Mouse (Mus musculus) heart, embryonic 14.5 days (tissue): ENCODE results near the gene Rapgef2. TPM values are rescaled to one million over a fixed set of nuclear protein-coding genes. Genes with fewer than 3 reads are reported as not detected.

Experiments
- ATAC-seq: fragments of 200-750 bp; cut with Nextera tagmentation; 2 replicates; pipeline ENCODE4 v1.8.0; 2017; ENCODE audit warnings: low read depth, moderate TSS enrichment; ENCODE audit not compliant: insufficient number of reproducible peaks, insufficient read depth, low FRiP score
- H3K27ac ChIP-seq, 2 experiments: fragments of 200-500 bp in 1 of 2; fragments of 300-500 bp in 1 of 2; sonication (generic) in 1 of 2; replicated peaks in 1 of 2; 2 replicates each; pipeline ENCODE4 v1.5.1; 2012 to 2014; ENCODE audit warnings: low read depth in 2 of 2, low read length in 2 of 2, control low read depth in 1 of 2, mild to moderate bottlenecking in 1 of 2, mixed read lengths in 1 of 2; ENCODE audit not compliant: control insufficient read depth in 1 of 2, insufficient read depth in 1 of 2
- H3K27me3 ChIP-seq: fragments of 300-500 bp; sonication (generic); 2 replicates; pipeline ENCODE4 v1.6.1; 2014; ENCODE audit warnings: mild to moderate bottlenecking, low read length, control low read depth; ENCODE audit not compliant: control insufficient read depth, insufficient read depth
- H3K36me3 ChIP-seq: fragments of 300-500 bp; sonication (generic); 2 replicates; pipeline ENCODE4 v1.6.1; 2014; ENCODE audit warnings: mild to moderate bottlenecking, control low read depth, low read length, mixed read lengths; ENCODE audit not compliant: control insufficient read depth, insufficient read depth
- H3K4me1 ChIP-seq, 2 experiments: fragments of 200-500 bp in 1 of 2; fragments of 300-500 bp in 1 of 2; sonication (generic) in 1 of 2; 2 replicates each; pipeline ENCODE4 v1.6.1; 2012 to 2014; ENCODE audit warnings: low read length in 2 of 2, control low read depth in 1 of 2, mixed read lengths in 1 of 2; ENCODE audit not compliant: control insufficient read depth in 2 of 2, insufficient read depth in 2 of 2
- H3K4me2 ChIP-seq: fragments of 300-500 bp; sonication (generic); 2 replicates; pipeline ENCODE4 v1.6.1; 2014; ENCODE audit warnings: mild to moderate bottlenecking, low read length
- H3K4me3 ChIP-seq, 2 experiments: fragments of 200-500 bp in 1 of 2; fragments of 300-500 bp in 1 of 2; sonication (generic) in 1 of 2; 2 replicates each; pipeline ENCODE4 v1.5.1; 2012 to 2014; ENCODE audit warnings: low read length in 2 of 2, mild to moderate bottlenecking in 2 of 2, control low read depth in 1 of 2, low read depth in 1 of 2, moderate library complexity in 1 of 2; ENCODE audit not compliant: control insufficient read depth in 1 of 2, insufficient read depth in 1 of 2
- H3K9ac ChIP-seq: fragments of 300-500 bp; sonication (generic); 2 replicates; pipeline ENCODE4 v1.6.1; 2014; ENCODE audit warnings: mild to moderate bottlenecking, low read length
- H3K9me3 ChIP-seq: fragments of 300-500 bp; sonication (generic); 2 replicates; pipeline ENCODE4 v1.6.1; 2016; ENCODE audit warnings: low read length, control low read depth; ENCODE audit not compliant: control insufficient read depth
- WGBS: fragments of 180-500 bp; shearing (Covaris S2); extraction: QIAGEN DNeasy Blood & Tissue Kit; methylation state at CpG from one replicate; pipeline ENCODE4 v1.1.7; 2014; 5-methylcytosine and 5-hydroxymethylcytosine counted together
- polyA plus RNA-seq: library from polyadenylated mRNA; unstranded; fragments of >200 nt; fragmentation: Nextera tagmentation; extraction: Ambion mirVana; gene quantifications from 2 replicates; pipeline ENCODE4 v1.2.1, GENCODE M21; 2014

Gene Rapgef2
- polyA plus RNA-seq, 1 experiment from 2014 or later, result 7.3 TPM

- H3K36me3 ChIP-seq, result no peaks in the 10 kb centered on the region
- H3K4me1 ChIP-seq, result peaks cover 15 to 35% of the 10 kb centered on the region in 2 experiments
- no peak overlapping the region for H3K4me3 ChIP-seq
- ATAC-seq, result 0 out of 2 replicates have a peak, but pooled peaks have one; percentile 44
- H3K9me3 ChIP-seq, result no peaks in the 10 kb centered on the region
- 23% methylated on average over 3 of the region's 3 CpGs for WGBS
- peak overlapping the region; percentile 59 to 76; a peak in 3 of 4 replicates for H3K27ac ChIP-seq
- no peaks in the 10 kb centered on the region for H3K27me3 ChIP-seq
- H3K9ac ChIP-seq, result no peak overlapping the region
- H3K4me2 ChIP-seq, result no peak overlapping the region; the same call in 1 of the 2 replicates
These were observed 147.1 kb downstream of the Rapgef2 start for GRCm38 (mm10) chr3:79139245-79139644.

- no peak overlapping the region for H3K4me3 ChIP-seq
- H3K36me3 ChIP-seq, result no peaks in the 10 kb centered on the region
- no peak overlapping the region for H3K4me2 ChIP-seq
- H3K9me3 ChIP-seq, result no peaks in the 10 kb centered on the region
- H3K9ac ChIP-seq, result no peak overlapping the region
- ATAC-seq, result no peak
- no peaks in the 10 kb centered on the region for H3K27me3 ChIP-seq
- no peak overlapping the region for H3K27ac ChIP-seq
- H3K4me1 ChIP-seq, result peaks cover 13 to 32% of the 10 kb centered on the region in 2 experiments
These were observed 147.7 kb downstream of the Rapgef2 start for GRCm38 (mm10) chr3:79138601-79139000.

GRCm38 (mm10) chr3:79130991-79131390, 155.3 kb downstream of the Rapgef2 start:
- no peaks in the 10 kb centered on the region for H3K36me3 ChIP-seq
- no peak overlapping the region for H3K4me2 ChIP-seq
- WGBS, result 68% methylated on average over 3 of the region's 3 CpGs
- peaks cover 5 to 22% of the 10 kb centered on the region in 2 experiments; a peak in 3 of 4 replicates for H3K4me1 ChIP-seq
- no peak overlapping the region for H3K4me3 ChIP-seq
- no peaks in the 10 kb centered on the region for H3K9me3 ChIP-seq
- no peak overlapping the region for H3K9ac ChIP-seq
- H3K27me3 ChIP-seq, result no peaks in the 10 kb centered on the region
- no peak for ATAC-seq
- no peak overlapping the region for H3K27ac ChIP-seq

GRCm38 (mm10) chr3:79129044-79129600, 157.2 kb downstream of the Rapgef2 start:
- H3K27ac ChIP-seq, result no peak overlapping the region; a peak in 1 of 4 replicates
- no peaks in the 10 kb centered on the region for H3K27me3 ChIP-seq
- no peaks in the 10 kb centered on the region for H3K36me3 ChIP-seq
- ATAC-seq, result no peak
- H3K4me2 ChIP-seq, result no peak overlapping the region
- H3K4me1 ChIP-seq, result peaks cover 5 to 17% of the 10 kb centered on the region in 2 experiments; a peak in 2 of 4 replicates
- 39% methylated on average over 6 of the region's 6 CpGs for WGBS
- no peak overlapping the region for H3K9ac ChIP-seq
- no peaks in the 10 kb centered on the region for H3K9me3 ChIP-seq
- H3K4me3 ChIP-seq, result no peak overlapping the region

- no peak overlapping the region for H3K9ac ChIP-seq
- H3K4me1 ChIP-seq, result peaks cover 5 to 17% of the 10 kb centered on the region in 2 experiments; a peak in 2 of 4 replicates
- no peaks in the 10 kb centered on the region for H3K27me3 ChIP-seq
- H3K4me2 ChIP-seq, result no peak overlapping the region
- no peak overlapping the region for H3K4me3 ChIP-seq
- WGBS, result 74% methylated on average over 2 of the region's 2 CpGs
- no peak overlapping the region for H3K27ac ChIP-seq
- H3K36me3 ChIP-seq, result no peaks in the 10 kb centered on the region
- ATAC-seq, result no peak
- H3K9me3 ChIP-seq, result no peaks in the 10 kb centered on the region
These were observed 158.5 kb downstream of the Rapgef2 start for GRCm38 (mm10) chr3:79127797-79128196.

- no peak for ATAC-seq
- no peak overlapping the region for H3K9ac ChIP-seq
- no peaks in the 10 kb centered on the region for H3K9me3 ChIP-seq
- WGBS, result 80% methylated on average over 6 of the region's 6 CpGs
- H3K4me3 ChIP-seq, result no peak overlapping the region
- H3K4me1 ChIP-seq, result peaks cover 5 to 20% of the 10 kb centered on the region in 2 experiments; a peak in 2 of 4 replicates
- H3K27ac ChIP-seq, result no peak overlapping the region
- H3K4me2 ChIP-seq, result no peak overlapping the region
- H3K27me3 ChIP-seq, result no peaks in the 10 kb centered on the region
- H3K36me3 ChIP-seq, result no peaks in the 10 kb centered on the region
These were observed 159.5 kb downstream of the Rapgef2 start for GRCm38 (mm10) chr3:79126857-79127256.

GRCm38 (mm10) chr3:79121391-79121790, 164.9 kb downstream of the Rapgef2 start:
- ATAC-seq, result no peak
- no peaks in the 10 kb centered on the region for H3K9me3 ChIP-seq
- peaks cover 0 to 11% of the 10 kb centered on the region in 2 experiments; a peak in 2 of 4 replicates for H3K4me1 ChIP-seq
- no peak overlapping the region for H3K4me2 ChIP-seq
- no peaks in the 10 kb centered on the region for H3K36me3 ChIP-seq
- no peak overlapping the region for H3K27ac ChIP-seq
- WGBS, result 71% methylated on average over 7 of the region's 7 CpGs
- H3K4me3 ChIP-seq, result no peak overlapping the region
- no peak overlapping the region for H3K9ac ChIP-seq
- no peaks in the 10 kb centered on the region for H3K27me3 ChIP-seq

GRCm38 (mm10) chr3:79119983-79120382, 166.3 kb downstream of the Rapgef2 start:
- no peak overlapping the region for H3K27ac ChIP-seq
- H3K4me3 ChIP-seq, result no peak overlapping the region
- no peaks in the 10 kb centered on the region for H3K27me3 ChIP-seq
- no peak overlapping the region for H3K4me2 ChIP-seq
- no peaks in the 10 kb centered on the region for H3K9me3 ChIP-seq
- WGBS, result 96% methylated on average over 12 of the region's 12 CpGs
- H3K36me3 ChIP-seq, result no peaks in the 10 kb centered on the region
- ATAC-seq, result no peak
- no peak overlapping the region for H3K9ac ChIP-seq
- peaks cover 0 to 13% of the 10 kb centered on the region in 2 experiments; a peak in 2 of 4 replicates for H3K4me1 ChIP-seq
